Mouse (Mus musculus): ENCODE results near the gene Daw1. TPM values are rescaled to one million over a fixed set of nuclear protein-coding genes. Genes with fewer than 3 reads are reported as not detected.

Daw1 gene
- total and polyA plus RNA-seq, 2 experiments from 2014 or later: not detected

GRCm38 (mm10) chr1:83156876-83157275 is 2.7 kb upstream of the Daw1 start:
- no peak for DNase-seq (ENCODE audit: low spot score)
- no peaks in the 10 kb centered on the region for H3K36me3 ChIP-seq (replicated peaks; ENCODE audit: control insufficient read depth, insufficient read depth, low read length)
- no peak overlapping the region for H3K9ac ChIP-seq (replicated peaks; ENCODE audit: low read depth, low read length)
- no peak for TF ChIP-seq CTCF (IDR thresholded peaks at IDR 0.05; ENCODE audit: low read depth)
- TF ChIP-seq EP300 (IDR thresholded peaks at IDR 0.05; ENCODE audit: low read depth): no peak
- H3K27me3 ChIP-seq (ENCODE audit: control insufficient read depth, insufficient read depth, low read length): no peaks in the 10 kb centered on the region
- no peaks in the 10 kb centered on the region for H3K9me3 ChIP-seq (replicated peaks; ENCODE audit: control insufficient read depth, low read length)
- H3K4me3 ChIP-seq (ENCODE audit: low read depth, low read length): no peak overlapping the region
- ATAC-seq (ENCODE audit: insufficient read depth, low read depth): no peak
- no peak overlapping the region for H3K27ac ChIP-seq (ENCODE audit: low read depth)
- no peak overlapping the region for H3K4me2 ChIP-seq (ENCODE audit: low read depth, low read length)
- no peaks in the 10 kb centered on the region for H3K4me1 ChIP-seq (ENCODE audit: control insufficient read depth, insufficient read depth)
- WGBS: 63% methylated on average over 1 of the region's 1 CpGs

DNA sequence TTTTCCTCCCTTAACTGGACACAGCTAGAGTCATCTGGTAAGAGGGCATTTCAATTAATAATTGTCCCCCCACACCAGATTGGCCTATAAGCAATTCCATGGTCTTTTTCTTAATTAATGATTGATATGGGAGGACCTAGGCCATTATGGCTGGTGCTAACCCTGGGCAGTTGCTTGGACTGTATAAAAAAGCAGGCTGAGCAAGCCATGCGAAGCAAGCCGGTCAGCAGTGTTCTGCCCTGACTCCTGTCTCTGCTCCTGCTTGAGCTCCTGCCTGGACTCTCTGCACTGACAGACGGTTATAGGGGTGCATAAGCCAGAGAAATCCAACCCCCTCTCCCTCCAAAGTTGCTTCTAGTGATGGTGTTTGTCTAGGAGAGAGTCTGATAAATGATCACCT is 2.1 kb downstream of the Daw1 start:
- H3K27ac ChIP-seq (ENCODE audit: low read depth): no peak overlapping the region
- no peak overlapping the region for H3K4me2 ChIP-seq (ENCODE audit: low read depth, low read length)
- H3K9ac ChIP-seq (replicated peaks; ENCODE audit: low read depth, low read length): no peak overlapping the region
- H3K36me3 ChIP-seq (replicated peaks; ENCODE audit: control insufficient read depth, insufficient read depth, low read length): no peaks in the 10 kb centered on the region
- ATAC-seq (ENCODE audit: insufficient read depth, low read depth) (no peak), DNase-seq (ENCODE audit: low spot score) (no peak)
- H3K4me1 ChIP-seq (ENCODE audit: control insufficient read depth, insufficient read depth): no peaks in the 10 kb centered on the region
- TF ChIP-seq CTCF (IDR thresholded peaks at IDR 0.05; ENCODE audit: low read depth): no peak
- no peak for TF ChIP-seq EP300 (IDR thresholded peaks at IDR 0.05; ENCODE audit: low read depth)
- H3K9me3 ChIP-seq (replicated peaks; ENCODE audit: control insufficient read depth, low read length): no peaks in the 10 kb centered on the region
- no peak overlapping the region for H3K4me3 ChIP-seq (ENCODE audit: low read depth, low read length)
- no peaks in the 10 kb centered on the region for H3K27me3 ChIP-seq (ENCODE audit: control insufficient read depth, insufficient read depth, low read length)
- WGBS: 71% methylated on average over 3 of the region's 3 CpGs

DNA sequence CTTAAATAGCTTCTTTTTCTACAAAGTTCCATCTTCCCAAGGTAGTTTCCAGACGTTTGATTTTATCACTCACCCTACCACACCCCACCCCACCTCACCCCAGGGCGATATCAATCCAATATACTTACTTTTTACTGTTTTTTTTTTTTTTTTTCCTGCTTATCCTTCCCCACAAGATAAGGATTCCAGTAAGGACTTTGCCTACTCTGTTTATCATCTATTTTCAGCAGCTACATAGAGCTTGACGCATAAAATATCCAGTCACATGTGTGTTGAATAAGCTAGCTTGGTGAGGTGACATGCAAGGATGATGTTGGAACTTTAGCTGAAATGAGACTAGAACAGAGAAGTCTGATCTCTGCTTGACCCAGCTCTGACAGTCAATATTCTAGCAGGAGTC is 4.5 kb downstream of the Daw1 start:
- DNase-seq (ENCODE audit: low spot score) (no peak), ATAC-seq (ENCODE audit: insufficient read depth, low read depth) (no peak)
- Histone ChIP-seq H3K4me2 (ENCODE audit: low read depth, low read length) (no peak overlapping the region), H3K9ac (replicated peaks; ENCODE audit: low read depth, low read length) (no peak overlapping the region), H3K4me1 (ENCODE audit: control insufficient read depth, insufficient read depth) (no peaks in the 10 kb centered on the region), H3K27me3 (ENCODE audit: control insufficient read depth, insufficient read depth, low read length) (no peaks in the 10 kb centered on the region), H3K27ac (ENCODE audit: low read depth) (no peak overlapping the region), H3K9me3 (replicated peaks; ENCODE audit: control insufficient read depth, low read length) (no peaks in the 10 kb centered on the region), H3K4me3 (ENCODE audit: low read depth, low read length) (no peak overlapping the region), H3K36me3 (replicated peaks; ENCODE audit: control insufficient read depth, insufficient read depth, low read length) (no peaks in the 10 kb centered on the region)
- TF ChIP-seq CTCF (IDR thresholded peaks at IDR 0.05; ENCODE audit: low read depth) (no peak), EP300 (IDR thresholded peaks at IDR 0.05; ENCODE audit: low read depth) (no peak)
- 40% methylated on average over 3 of the region's 3 CpGs for WGBS

- Histone ChIP-seq H3K36me3 (replicated peaks; ENCODE audit: control insufficient read depth, insufficient read depth, low read length) (no peaks in the 10 kb centered on the region), H3K4me1 (ENCODE audit: control insufficient read depth, insufficient read depth) (no peaks in the 10 kb centered on the region), H3K27me3 (ENCODE audit: control insufficient read depth, insufficient read depth, low read length) (no peaks in the 10 kb centered on the region), H3K9ac (replicated peaks; ENCODE audit: low read depth, low read length) (no peak overlapping the region), H3K4me3 (ENCODE audit: low read depth, low read length) (no peak overlapping the region), H3K4me2 (ENCODE audit: low read depth, low read length) (no peak overlapping the region), H3K27ac (ENCODE audit: low read depth) (no peak overlapping the region), H3K9me3 (replicated peaks; ENCODE audit: control insufficient read depth, low read length) (no peaks in the 10 kb centered on the region)
- ATAC-seq (ENCODE audit: insufficient read depth, low read depth): no peak
- 71% methylated on average over 3 of the region's 3 CpGs for WGBS
- no peak for DNase-seq (ENCODE audit: low spot score)
- TF ChIP-seq EP300 (IDR thresholded peaks at IDR 0.05; ENCODE audit: low read depth) (no peak), CTCF (IDR thresholded peaks at IDR 0.05; ENCODE audit: low read depth) (no peak)
Observed at GRCm38 (mm10) chr1:83169158-83169557, 9.6 kb downstream of the Daw1 start.

- H3K9me3 ChIP-seq (replicated peaks; ENCODE audit: control insufficient read depth, low read length): no peaks in the 10 kb centered on the region
- WGBS: 64% methylated on average over 1 of the region's 1 CpGs
Observed at GRCm38 (mm10) chr1:83175985-83176384, 16.4 kb downstream of the Daw1 start.

GRCm38 (mm10) chr1:83179531-83179930 is 20.0 kb downstream of the Daw1 start:
- TF ChIP-seq EP300 (IDR thresholded peaks at IDR 0.05; ENCODE audit: low read depth) (no peak), CTCF (IDR thresholded peaks at IDR 0.05; ENCODE audit: low read depth) (no peak)
- Histone ChIP-seq H3K36me3 (replicated peaks; ENCODE audit: control insufficient read depth, insufficient read depth, low read length) (no peaks in the 10 kb centered on the region), H3K4me3 (ENCODE audit: low read depth, low read length) (no peak overlapping the region), H3K9ac (replicated peaks; ENCODE audit: low read depth, low read length) (no peak overlapping the region), H3K9me3 (replicated peaks; ENCODE audit: control insufficient read depth, low read length) (no peaks in the 10 kb centered on the region), H3K4me2 (ENCODE audit: low read depth, low read length) (no peak overlapping the region), H3K27ac (ENCODE audit: low read depth) (no peak overlapping the region), H3K27me3 (ENCODE audit: control insufficient read depth, insufficient read depth, low read length) (no peaks in the 10 kb centered on the region), H3K4me1 (ENCODE audit: control insufficient read depth, insufficient read depth) (no peaks in the 10 kb centered on the region)
- DNase-seq (ENCODE audit: low spot score): no peak
- no peak for ATAC-seq (ENCODE audit: insufficient read depth, low read depth)
- WGBS: 79% methylated on average over 7 of the region's 7 CpGs

More at GRCm38 (mm10) chr1:83175985-83176384, 16.4 kb downstream of the Daw1 start:
- H3K36me3 ChIP-seq (replicated peaks; ENCODE audit: control insufficient read depth, insufficient read depth, low read length): no peaks in the 10 kb centered on the region
- no peaks in the 10 kb centered on the region for H3K4me1 ChIP-seq (ENCODE audit: control insufficient read depth, insufficient read depth)
- ATAC-seq (ENCODE audit: insufficient read depth, low read depth): no peak
- no peak overlapping the region for H3K4me2 ChIP-seq (ENCODE audit: low read depth, low read length)
- DNase-seq (ENCODE audit: low spot score): no peak
- no peak overlapping the region for H3K4me3 ChIP-seq (ENCODE audit: low read depth, low read length)
- no peak overlapping the region for H3K9ac ChIP-seq (replicated peaks; ENCODE audit: low read depth, low read length)
- no peak overlapping the region for H3K27ac ChIP-seq (ENCODE audit: low read depth)
- no peaks in the 10 kb centered on the region for H3K27me3 ChIP-seq (ENCODE audit: control insufficient read depth, insufficient read depth, low read length)
- TF ChIP-seq EP300 (IDR thresholded peaks at IDR 0.05; ENCODE audit: low read depth): no peak
- TF ChIP-seq CTCF (IDR thresholded peaks at IDR 0.05; ENCODE audit: low read depth): no peak

Data from heart, postnatal 0 days (tissue).